In genomic region chr4:102087566-102088234, GRCm38 (mm10) we compare ENCODE assay signal across 8 mouse cellular contexts. TPM values are rescaled to one million over a fixed set of nuclear protein-coding genes. Genes with fewer than 3 reads are reported as not detected.
DNase-seq lines count a peak whose midpoint lies in the region; ATAC-seq and TF ChIP-seq lines count a peak whose summit lies in the region.

No protein-coding gene starts in this region.

- ATAC-seq in stomach, embryonic 15.5 days (ENCODE audit: insufficient read depth, low FRiP score, low read depth): peak; percentile 63; the same call in 1 of the 2 replicates

- no peak for TF ChIP-seq CTCF in layer of hippocampus, adult 2 months (conservative IDR thresholded peaks at IDR 0.05)

- no peak for DNase-seq in layer of hippocampus, adult 2 months (ENCODE audit: low spot score in 2 of 2)
- DNase-seq in layer of hippocampus, adult 9-10 months (ENCODE audit: low spot score): no peak
- DNase-seq in cerebellum, postnatal 14 days: peak; percentile 85 to 86
- peak; percentile 20 to 40 for DNase-seq in frontal cortex, postnatal 14 days (ENCODE audit: low spot score in 2 of 2)
- peak; percentile 10 to 33 for DNase-seq in layer of hippocampus, postnatal 14 days (ENCODE audit: low spot score in 2 of 2)
- DNase-seq in mesoderm, embryonic 11.5 days (ENCODE audit: low read depth, low spot score): peak; percentile 39
- DNase-seq in B cell, adult 2 months: no peak

- peak overlapping the region; percentile 99 for H3K4me2 ChIP-seq in stomach, embryonic 15.5 days

- under 1% methylated on average over 64 of the region's 64 CpGs for WGBS in stomach, embryonic 15.5 days

- H3K9me3 ChIP-seq in stomach, embryonic 15.5 days: no peaks in the 10 kb centered on the region

- peak overlapping the region; percentile 52; the same call in 1 of the 2 replicates for H3K27ac ChIP-seq in layer of hippocampus, adult 2 months
- no peak overlapping the region for H3K27ac ChIP-seq in stomach, embryonic 15.5 days

- peaks cover 19% of the 10 kb centered on the region for H3K27me3 ChIP-seq in stomach, embryonic 15.5 days (replicated peaks)

- peak overlapping the region; percentile 71 for H3K4me3 ChIP-seq in layer of hippocampus, adult 2 months
- peak overlapping the region; percentile 50 for H3K4me3 ChIP-seq in stomach, embryonic 15.5 days (replicated peaks)

- no peaks in the 10 kb centered on the region for H3K36me3 ChIP-seq in stomach, embryonic 15.5 days

- H3K9ac ChIP-seq in stomach, embryonic 15.5 days: peak overlapping the region; percentile 32; the same call in 1 of the 2 replicates

- H3K4me1 ChIP-seq in stomach, embryonic 15.5 days: peaks cover 10% of the 10 kb centered on the region

RNA-seq across cellular contexts. Expression of gene Pde4b, which starts 0.4 kb away (rescaled TPM):
- 10 to 100 TPM; 58.3 to 69.5 TPM for total RNA-seq in layer of hippocampus, adult 2 months (2021)
- 10 to 100 TPM; 61.5 to 68.9 TPM for total RNA-seq in layer of hippocampus, postnatal 14 days (2021)
- polyA plus RNA-seq in stomach, embryonic 15.5 days (2015; fragmentation: Nextera tagmentation; extraction: Ambion mirVana): 12.1 and 12.5 TPM in 2 replicates

Comparison
In these comparisons a context has a peak if more than half of its experiments do, and no peak if none do; other contexts are left out.
1. DNase-seq: peak in cerebellum, postnatal 14 days (2 of 2), frontal cortex, postnatal 14 days (2 of 2), layer of hippocampus, postnatal 14 days (2 of 2) and mesoderm, embryonic 11.5 days (single experiment); none in layer of hippocampus, adult 2 months (0 of 2), layer of hippocampus, adult 9-10 months (single experiment) and B cell, adult 2 months (0 of 2).